Mouse (Mus musculus) limb, embryonic 12.5 days (tissue): ENCODE results near the gene Gpr137. TPM values are rescaled to one million over a fixed set of nuclear protein-coding genes. Genes with fewer than 3 reads are reported as not detected.

Source experiments
- ATAC-seq: fragments of 200-750 bp; cut with Nextera tagmentation; 2 replicates; pipeline ENCODE4 v1.8.0; 2017; ENCODE audit warnings: low read depth, moderate TSS enrichment; ENCODE audit not compliant: insufficient number of reproducible peaks, insufficient read depth, low FRiP score, low TSS enrichment
- H3K27ac ChIP-seq: fragments of 300-500 bp; sonication (generic); 2 replicates; pipeline ENCODE4 v1.5.1; 2016; ENCODE audit warnings: mild to moderate bottlenecking, moderate library complexity
- H3K27me3 ChIP-seq: fragments of 300-500 bp; sonication (generic); 2 replicates; pipeline ENCODE4 v1.6.1; 2016; ENCODE audit warnings: mild to moderate bottlenecking, moderate library complexity
- H3K36me3 ChIP-seq: fragments of 300-500 bp; sonication (generic); 2 replicates; pipeline ENCODE4 v1.6.1; 2016; ENCODE audit warnings: mild to moderate bottlenecking, moderate library complexity
- H3K4me1 ChIP-seq: fragments of 300-500 bp; sonication (generic); replicated peaks from 2 replicates; pipeline ENCODE4 v1.6.1; 2016
- H3K4me2 ChIP-seq: fragments of 300-500 bp; sonication (generic); 2 replicates; pipeline ENCODE4 v1.6.1; 2016; ENCODE audit warnings: mild to moderate bottlenecking, moderate library complexity
- H3K4me3 ChIP-seq: fragments of 300-500 bp; sonication (generic); replicated peaks from 2 replicates; pipeline ENCODE4 v1.5.1; 2016; ENCODE audit warnings: mild to moderate bottlenecking
- H3K9ac ChIP-seq: fragments of 300-500 bp; sonication (generic); replicated peaks from 2 replicates; pipeline ENCODE4 v1.6.1; 2016; ENCODE audit warnings: mild to moderate bottlenecking, moderate library complexity
- H3K9me3 ChIP-seq: fragments of 300-500 bp; sonication (generic); 2 replicates; pipeline ENCODE4 v1.6.1; 2016; ENCODE audit warnings: mild to moderate bottlenecking, moderate library complexity
- WGBS: fragments of 180-500 bp; shearing (Covaris S2); methylation state at CpG from one replicate; pipeline ENCODE4 v1.1.7; 2016; 5-methylcytosine and 5-hydroxymethylcytosine counted together
- polyA plus RNA-seq: library from polyadenylated mRNA; unstranded; fragments of >200 nt; fragmentation: Nextera tagmentation; extraction: Ambion mirVana; gene quantifications from 2 replicates; pipeline ENCODE4 v1.2.1, GENCODE M21; 2016

Gpr137 gene
- polyA plus RNA-seq, 1 experiment from 2014 or later, result 23.8 TPM

DNA sequence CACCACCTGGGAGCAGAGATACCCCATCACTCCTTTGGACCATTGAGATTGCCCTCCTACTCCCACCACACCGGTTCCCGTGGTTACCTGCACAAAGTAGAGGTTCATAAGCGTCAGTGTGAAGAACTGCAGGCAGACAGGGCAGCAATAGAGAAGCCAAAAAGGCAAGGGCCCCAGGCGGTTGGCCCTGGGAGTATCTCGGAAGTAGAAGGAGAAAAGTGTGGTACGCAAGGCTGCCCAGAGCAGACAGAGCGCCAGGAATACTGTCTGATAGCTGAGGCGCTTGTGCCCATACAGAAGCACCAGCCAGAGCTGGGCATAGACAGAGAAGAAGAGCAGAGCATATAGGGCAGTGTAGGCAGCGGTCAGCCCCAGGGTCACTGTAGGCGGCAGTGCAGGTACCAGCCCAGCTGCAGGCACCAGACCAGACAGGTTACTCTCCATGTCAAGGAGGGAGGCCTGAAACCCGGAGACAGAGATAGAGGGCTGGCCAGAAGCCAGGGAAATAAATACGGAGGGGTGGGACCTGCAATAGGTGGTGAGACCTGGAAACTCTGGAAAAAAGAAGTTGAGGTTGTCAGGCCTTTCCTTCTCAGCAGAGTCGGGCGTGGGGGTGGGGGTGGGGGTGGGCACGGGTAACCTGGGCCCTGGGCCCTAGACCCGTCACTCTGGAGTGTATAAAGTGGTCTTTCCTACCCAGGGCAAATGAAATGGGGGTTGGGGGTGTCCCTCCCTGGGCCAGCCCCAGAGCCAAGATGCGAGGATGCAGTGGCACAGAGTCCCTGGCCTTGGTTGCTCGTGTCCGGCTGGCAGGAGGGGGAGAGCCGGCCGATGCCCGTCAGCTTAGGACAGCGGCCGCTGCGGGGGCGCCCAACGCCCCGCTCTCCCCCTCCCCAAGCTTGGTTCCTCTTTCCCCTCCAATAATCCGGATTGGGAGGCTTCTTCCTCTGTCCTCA lies 1.6 kb downstream of the Gpr137 start:
- Histone ChIP-seq H3K4me1 (peaks cover 22% of the 10 kb centered on the region), H3K4me2 (peak overlapping the region; percentile 98), H3K27ac (no peak overlapping the region), H3K4me3 (peak overlapping the region; percentile 78), H3K9me3 (no peaks in the 10 kb centered on the region), H3K27me3 (peaks cover 16% of the 10 kb centered on the region), H3K9ac (peak overlapping the region; percentile 77), H3K36me3 (peaks cover 4% of the 10 kb centered on the region; the same call in 1 of the 2 replicates)
- 0 out of 2 replicates have a peak, but pooled peaks have one; percentile 30 for ATAC-seq
- WGBS, result 22% methylated on average over 29 of the region's 29 CpGs

DNA sequence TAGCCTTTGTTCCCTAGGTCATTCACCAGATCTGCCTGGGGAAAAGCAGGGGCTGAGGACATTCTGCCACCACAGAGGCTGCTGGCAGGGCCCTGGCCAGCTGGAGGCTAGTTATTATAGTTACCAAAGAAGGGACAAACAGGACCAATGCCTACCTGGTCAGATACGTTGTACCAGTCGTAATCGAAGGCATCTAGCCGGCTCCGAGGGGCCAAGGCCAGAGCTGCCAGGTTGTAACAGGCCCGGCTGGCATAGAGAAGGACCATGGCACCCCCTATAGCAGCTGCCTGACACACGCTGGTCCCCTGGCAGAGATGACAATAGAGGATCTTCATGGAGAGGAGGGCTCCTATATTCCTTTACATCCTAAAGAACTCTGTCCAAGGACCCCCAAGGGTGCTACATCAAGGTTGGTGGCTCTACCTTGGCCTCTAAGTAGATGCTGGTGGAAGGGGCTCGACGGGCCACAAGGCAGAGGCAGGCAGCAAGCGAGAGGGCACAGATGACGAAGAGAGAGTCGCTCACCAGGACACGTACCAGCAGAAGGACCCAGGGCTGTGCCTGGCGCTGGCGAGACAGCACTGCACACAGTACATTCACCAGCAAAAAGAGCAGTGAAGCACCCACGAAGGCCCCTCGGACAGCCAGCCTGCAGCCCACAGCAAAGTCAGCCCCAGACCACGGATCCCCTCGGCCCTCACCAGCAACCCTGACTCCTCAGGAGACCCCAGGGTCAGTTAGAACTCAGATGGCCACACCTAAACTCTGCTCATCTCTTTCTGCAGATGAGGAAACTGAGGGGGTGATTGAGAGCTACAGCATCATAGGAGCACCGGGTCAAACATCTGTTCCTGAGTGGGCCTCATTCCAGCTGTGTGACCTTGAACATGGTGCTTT lies 2.9 kb downstream of the Gpr137 start:
- 89% methylated on average over 20 of the region's 20 CpGs for WGBS
- peaks cover 29% of the 10 kb centered on the region for H3K27me3 ChIP-seq
- peaks cover 22% of the 10 kb centered on the region for H3K4me1 ChIP-seq
- no peaks in the 10 kb centered on the region for H3K36me3 ChIP-seq
- no peak overlapping the region for H3K4me2 ChIP-seq
- ATAC-seq, result no peak
- H3K9me3 ChIP-seq, result no peaks in the 10 kb centered on the region
- no peak overlapping the region for H3K9ac ChIP-seq
- no peak overlapping the region for H3K4me3 ChIP-seq
- H3K27ac ChIP-seq, result no peak overlapping the region

DNA sequence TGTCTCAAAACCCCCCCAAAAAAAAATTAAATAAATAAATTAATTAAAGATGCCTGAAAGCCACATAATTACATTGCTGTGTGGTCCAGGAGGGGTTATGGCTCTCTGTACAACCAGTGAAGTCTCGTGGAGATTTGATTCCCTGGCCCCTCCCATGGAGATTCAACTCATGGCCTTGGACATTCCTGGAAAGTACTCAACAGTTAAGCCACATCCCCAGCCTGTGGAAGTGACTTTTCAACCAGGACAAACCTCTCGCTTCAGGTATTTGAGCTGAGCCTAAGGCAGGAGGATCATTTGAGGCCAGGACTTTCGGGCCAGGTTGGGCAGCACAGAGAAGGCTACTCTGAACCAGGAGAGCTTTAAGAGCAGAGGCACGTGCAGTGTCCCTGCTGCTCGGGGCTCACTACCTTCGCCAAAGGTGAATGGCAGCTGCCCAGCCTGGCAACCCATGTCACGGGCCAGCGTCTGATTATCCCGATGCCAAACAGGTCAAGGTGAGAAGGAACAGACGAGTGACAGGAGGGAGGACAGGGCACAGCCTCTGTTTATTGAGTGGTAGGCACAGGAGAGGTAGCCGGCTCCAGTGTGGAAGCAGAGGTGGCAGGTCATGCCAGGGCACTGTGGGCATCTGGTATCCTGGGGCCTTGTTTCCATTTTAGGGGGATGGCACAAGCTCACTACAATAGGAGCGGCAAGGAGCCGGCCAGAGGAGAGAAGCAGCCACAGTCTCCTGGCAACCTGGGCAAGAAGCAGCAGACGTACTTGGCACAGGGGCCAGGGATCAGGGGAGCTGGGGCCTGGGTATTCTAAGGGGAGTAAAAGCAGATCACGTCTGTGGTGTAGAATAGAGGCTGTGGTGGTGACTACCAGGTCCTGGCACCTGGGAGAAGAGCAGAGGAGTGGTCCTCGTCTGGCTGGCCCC lies 4.5 kb downstream of the Gpr137 start:
- Histone ChIP-seq H3K9me3 (no peaks in the 10 kb centered on the region), H3K4me2 (no peak overlapping the region), H3K9ac (no peak overlapping the region), H3K4me3 (no peak overlapping the region), H3K27me3 (peaks cover 45% of the 10 kb centered on the region), H3K36me3 (no peaks in the 10 kb centered on the region), H3K27ac (no peak overlapping the region), H3K4me1 (peaks cover 29% of the 10 kb centered on the region)
- ATAC-seq, result no peak
- 77% methylated on average over 16 of the region's 16 CpGs for WGBS

DNA sequence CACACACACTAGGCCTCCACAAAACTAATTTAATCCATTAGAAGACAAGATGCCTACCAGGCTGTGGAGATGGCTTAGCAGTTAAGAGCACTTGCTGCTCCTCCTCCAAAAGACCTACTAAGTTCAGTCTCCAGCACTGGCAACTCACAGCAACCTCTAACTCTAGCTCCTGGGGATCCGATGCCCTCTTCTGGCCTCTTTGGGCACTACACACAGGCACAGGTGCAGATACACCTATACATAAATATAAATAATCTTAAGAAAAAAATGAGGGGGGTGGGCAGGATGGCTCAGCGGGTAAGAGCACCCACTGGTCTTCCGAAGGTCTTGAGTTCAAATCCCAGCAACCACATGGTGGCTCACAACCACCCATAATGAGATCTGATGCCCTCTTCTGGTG lies 6.0 kb downstream of the Gpr137 start:
- H3K4me2 ChIP-seq, result no peak overlapping the region
- no peak overlapping the region for H3K9ac ChIP-seq
- H3K4me1 ChIP-seq, result peaks cover 25% of the 10 kb centered on the region
- WGBS, result 24% methylated on average over 3 of the region's 3 CpGs
- no peaks in the 10 kb centered on the region for H3K36me3 ChIP-seq
- no peaks in the 10 kb centered on the region for H3K9me3 ChIP-seq
- peaks cover 60% of the 10 kb centered on the region for H3K27me3 ChIP-seq
- H3K27ac ChIP-seq, result no peak overlapping the region
- no peak for ATAC-seq
- no peak overlapping the region for H3K4me3 ChIP-seq

DNA sequence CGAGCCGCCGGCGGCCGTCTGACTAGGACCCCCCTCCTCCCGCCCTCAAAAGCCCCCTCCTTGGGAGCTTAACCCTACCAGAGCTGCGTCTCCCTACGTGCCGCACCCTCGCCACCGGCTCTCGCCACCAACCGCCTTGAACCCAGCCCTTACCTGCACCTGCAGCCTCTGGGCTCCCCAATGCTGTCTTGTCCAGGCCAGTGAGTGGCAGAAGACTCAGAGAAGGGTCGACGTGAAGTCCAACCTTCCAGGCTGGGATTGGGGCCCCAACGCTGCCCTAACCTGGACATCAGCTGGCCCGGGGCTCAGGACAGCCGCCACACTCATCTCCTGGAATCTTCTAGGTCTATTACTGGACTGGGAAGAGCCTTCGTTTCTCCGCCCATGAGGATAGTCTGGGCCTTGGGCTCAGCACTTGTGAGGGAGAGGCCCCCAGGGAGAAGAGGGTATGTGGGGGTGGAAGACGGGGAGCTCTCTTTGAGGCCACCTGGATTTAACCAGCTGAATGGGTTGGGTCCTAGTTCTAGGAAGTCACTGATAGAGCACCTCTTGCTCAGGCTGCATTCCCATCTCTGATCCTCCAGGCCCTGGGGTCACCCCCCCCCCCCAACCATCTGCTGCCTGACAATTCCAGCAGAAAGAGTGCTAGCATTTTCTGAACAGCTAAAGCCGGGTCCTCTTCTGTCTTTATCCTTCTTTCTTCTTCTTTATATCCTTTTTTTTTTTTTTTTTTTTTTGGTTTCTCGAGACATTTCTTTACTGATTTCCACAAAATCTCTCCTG lies 7.9 kb downstream of the Gpr137 start, which contains the start of gene Kcnk4:
Kcnk4 (minus strand) TSS at position 321 of the 783 bp plus-strand sequence.
- H3K4me1 ChIP-seq, result peaks cover 11% of the 10 kb centered on the region
- peak within 1 kb of the TSS; percentile 38 for H3K4me3 ChIP-seq
- 9% methylated on average over 23 of the region's 23 CpGs for WGBS
- H3K9ac ChIP-seq, result peak within 1 kb of the TSS; percentile 60
- H3K27me3 ChIP-seq, result peaks cover 78% of the 10 kb centered on the region
- H3K9me3 ChIP-seq, result no peaks in the 10 kb centered on the region
- no peak within 1 kb of the TSS for H3K27ac ChIP-seq
- ATAC-seq, result no peak
- no peaks in the 10 kb centered on the region for H3K36me3 ChIP-seq
- H3K4me2 ChIP-seq, result peak within 1 kb of the TSS; percentile 65

DNA sequence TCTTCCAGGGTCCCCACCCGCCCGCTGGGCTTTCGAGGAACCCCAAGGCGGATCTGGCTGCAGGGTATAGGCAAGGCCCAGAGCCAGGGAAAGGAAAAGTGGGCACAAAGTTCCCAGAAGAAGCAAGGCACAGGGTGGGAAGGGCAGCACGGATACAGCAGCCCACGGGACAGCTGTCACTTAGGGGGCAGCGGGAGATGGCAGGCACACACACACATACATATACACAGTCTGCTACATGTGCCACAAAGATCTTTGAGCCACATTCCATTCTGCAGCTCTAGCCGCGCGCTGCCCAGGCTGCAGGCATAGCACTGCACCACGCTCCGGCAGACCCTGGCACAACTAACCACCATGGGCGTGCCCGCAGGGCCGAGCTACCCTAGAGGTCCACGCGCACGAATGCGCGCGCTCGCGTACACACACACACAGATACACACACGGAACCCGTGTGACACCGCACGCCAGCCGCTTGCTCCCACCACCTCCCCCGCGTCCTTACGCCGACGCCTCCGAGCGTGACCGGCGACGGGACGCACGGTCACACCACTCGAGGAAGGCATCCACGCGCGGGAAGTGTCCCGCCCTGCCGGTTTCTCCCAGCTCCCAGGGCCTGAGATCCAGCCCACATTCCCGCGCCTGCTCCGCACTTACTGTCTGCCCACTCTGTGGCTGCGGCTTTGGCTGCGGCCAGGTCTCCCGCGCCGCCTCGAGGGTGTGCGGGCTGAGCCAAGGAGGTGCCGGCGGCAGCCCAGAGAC lies 8.7 kb downstream of the Gpr137 start:
- Histone ChIP-seq H3K9me3 (no peaks in the 10 kb centered on the region), H3K4me2 (peak overlapping the region; percentile 65), H3K9ac (peak overlapping the region; percentile 60), H3K4me3 (peak overlapping the region; percentile 38), H3K27ac (no peak overlapping the region), H3K36me3 (no peaks in the 10 kb centered on the region), H3K4me1 (peaks cover 11% of the 10 kb centered on the region), H3K27me3 (peaks cover 85% of the 10 kb centered on the region)
- 3% methylated on average over 58 of the region's 58 CpGs for WGBS
- peak; percentile 9; the same call in 1 of the 2 replicates for ATAC-seq

DNA sequence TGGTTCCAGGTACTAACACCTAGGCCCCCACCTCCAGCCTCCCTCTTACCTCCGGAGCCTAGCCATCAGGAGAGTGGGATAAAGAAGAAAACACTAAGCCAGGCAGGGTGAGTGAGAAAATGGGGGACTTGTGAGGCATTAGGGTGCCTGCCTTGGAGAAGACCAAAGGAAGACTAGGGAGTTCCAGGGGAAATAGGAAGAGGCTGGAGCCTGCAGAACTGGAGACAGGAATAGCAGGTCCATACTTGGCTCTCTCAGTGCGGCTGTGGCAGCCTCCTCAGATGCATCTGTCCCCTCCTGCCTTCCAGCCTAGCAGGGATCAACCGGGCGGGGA lies 9.2 kb downstream of the Gpr137 start:
- WGBS, result 23% methylated on average over 4 of the region's 4 CpGs
- H3K9me3 ChIP-seq, result no peaks in the 10 kb centered on the region
- H3K36me3 ChIP-seq, result no peaks in the 10 kb centered on the region
- H3K9ac ChIP-seq, result no peak overlapping the region
- H3K27ac ChIP-seq, result no peak overlapping the region
- H3K4me2 ChIP-seq, result peak overlapping the region; percentile 65; the same call in 1 of the 2 replicates
- H3K4me1 ChIP-seq, result peaks cover 11% of the 10 kb centered on the region
- no peak for ATAC-seq
- H3K27me3 ChIP-seq, result peaks cover 89% of the 10 kb centered on the region
- no peak overlapping the region for H3K4me3 ChIP-seq

DNA sequence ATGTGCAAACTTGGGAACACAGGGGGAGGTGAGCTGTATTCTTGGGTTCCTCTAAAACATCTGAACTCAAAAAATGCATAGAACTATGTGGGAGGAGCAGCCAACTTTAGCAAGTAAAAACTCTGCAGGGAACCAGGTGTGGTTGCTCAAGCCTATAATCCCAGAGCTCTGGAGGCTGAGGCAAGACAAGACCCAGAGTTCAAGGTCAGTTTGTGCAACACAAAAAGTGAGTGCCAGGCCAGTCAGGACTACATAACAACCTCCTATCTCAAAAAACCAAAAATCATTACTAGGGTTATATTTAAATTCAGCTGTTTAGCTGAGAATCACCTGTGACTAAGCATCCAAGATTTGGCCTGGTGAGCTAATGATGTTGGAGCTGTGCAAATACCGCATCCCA lies 10.3 kb downstream of the Gpr137 start:
- WGBS, result 50% methylated on average over 1 of the region's 1 CpGs
- Histone ChIP-seq H3K9ac (no peak overlapping the region), H3K9me3 (no peaks in the 10 kb centered on the region), H3K4me2 (no peak overlapping the region), H3K27me3 (peaks cover 93% of the 10 kb centered on the region), H3K4me1 (peaks cover 15% of the 10 kb centered on the region), H3K4me3 (no peak overlapping the region), H3K36me3 (no peaks in the 10 kb centered on the region), H3K27ac (no peak overlapping the region)
- no peak for ATAC-seq

DNA sequence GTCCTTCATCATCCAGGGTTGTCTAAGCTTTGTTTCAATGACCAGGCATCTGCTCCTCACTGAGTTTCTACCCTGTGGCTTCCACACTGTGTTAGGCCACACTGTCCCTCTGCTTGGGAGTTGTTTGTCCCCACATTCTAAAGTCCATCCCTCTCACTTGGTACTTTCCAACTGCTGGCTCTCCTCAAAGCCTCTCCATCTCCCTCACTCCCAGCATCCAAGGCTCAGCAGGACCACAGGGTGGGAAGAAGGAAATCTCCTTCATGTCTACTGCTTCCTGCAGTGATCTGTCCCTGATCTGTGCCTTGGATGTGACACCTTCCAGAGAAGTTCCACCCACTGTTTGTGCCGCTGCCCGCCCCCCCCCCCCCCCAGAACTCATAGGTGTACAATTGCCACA lies 11.3 kb downstream of the Gpr137 start:
- H3K4me3 ChIP-seq, result no peak overlapping the region
- no peak overlapping the region for H3K27ac ChIP-seq
- H3K9ac ChIP-seq, result no peak overlapping the region
- peaks cover 3% of the 10 kb centered on the region; the same call in 1 of the 2 replicates for H3K9me3 ChIP-seq
- no peak for ATAC-seq
- WGBS, result 6% methylated on average over 2 of the region's 2 CpGs
- peaks cover 19% of the 10 kb centered on the region for H3K4me1 ChIP-seq
- peaks cover 98% of the 10 kb centered on the region for H3K27me3 ChIP-seq
- H3K36me3 ChIP-seq, result no peaks in the 10 kb centered on the region
- H3K4me2 ChIP-seq, result no peak overlapping the region
